Mouse (Mus musculus) left cerebral cortex, adult 11 months (tissue): ENCODE measurements around the gene Xpnpep1.

ENCODE experiments used
- DNase-seq: peaks from one replicate; pipeline ENCODE4 v3.0.0; 2022; ENCODE audit warnings: low spot score

Gene Xpnpep1

GRCm38 (mm10) chr19:53030279-53030678, 9.7 kb downstream of the Xpnpep1 start:
- no peak for DNase-seq

GRCm38 (mm10) chr19:53029686-53030085, 10.3 kb downstream of the Xpnpep1 start:
- DNase-seq = no peak

GRCm38 (mm10) chr19:53029045-53029444, 11.0 kb downstream of the Xpnpep1 start:
- DNase-seq = no peak

- DNase-seq = no peak
Measured at GRCm38 (mm10) chr19:53028216-53028615, 11.8 kb downstream of the Xpnpep1 start.

GRCm38 (mm10) chr19:53023189-53023588, 16.8 kb downstream of the Xpnpep1 start:
- no peak for DNase-seq

GRCm38 (mm10) chr19:53022037-53022614, 17.9 kb downstream of the Xpnpep1 start:
- no peak for DNase-seq

- no peak for DNase-seq
Measured at GRCm38 (mm10) chr19:53021537-53021936, 18.5 kb downstream of the Xpnpep1 start.

GRCm38 (mm10) chr19:53019716-53020463, 20.1 kb downstream of the Xpnpep1 start:
- DNase-seq = no peak

GRCm38 (mm10) chr19:53017954-53018353, 22.1 kb downstream of the Xpnpep1 start:
- no peak for DNase-seq

GRCm38 (mm10) chr19:53017248-53017647, 22.8 kb downstream of the Xpnpep1 start:
- DNase-seq = no peak

- DNase-seq = no peak
Measured at GRCm38 (mm10) chr19:53014910-53015710, 24.9 kb downstream of the Xpnpep1 start.

- no peak for DNase-seq
Measured at GRCm38 (mm10) chr19:53013744-53014143, 26.3 kb downstream of the Xpnpep1 start.

- no peak for DNase-seq
Measured at GRCm38 (mm10) chr19:53013341-53013740, 26.7 kb downstream of the Xpnpep1 start.

- no peak for DNase-seq
Measured at GRCm38 (mm10) chr19:53010941-53011340, 29.1 kb downstream of the Xpnpep1 start.

GRCm38 (mm10) chr19:53008921-53009320, 31.1 kb downstream of the Xpnpep1 start:
- no peak for DNase-seq

GRCm38 (mm10) chr19:53008020-53008705, 31.9 kb downstream of the Xpnpep1 start:
- peak; percentile 74 for DNase-seq

GRCm38 (mm10) chr19:53005978-53006377, 34.0 kb downstream of the Xpnpep1 start:
- no peak for DNase-seq

GRCm38 (mm10) chr19:53003554-53004365, 36.3 kb downstream of the Xpnpep1 start:
- no peak for DNase-seq

GRCm38 (mm10) chr19:53002166-53003095, 37.6 kb downstream of the Xpnpep1 start:
- DNase-seq = no peak

GRCm38 (mm10) chr19:52992880-52993440, 47.1 kb downstream of the Xpnpep1 start:
- peak; percentile 42 for DNase-seq
